Mouse (Mus musculus) left cerebral cortex, adult 8-10 months (tissue): ENCODE data around the gene Adsl. TPM values are rescaled to one million over a fixed set of nuclear protein-coding genes. Genes with fewer than 3 reads are reported as not detected.
A peak's percentile ranks its signal among the peaks of the same experiment; 100 is the strongest.
"Not testable (repeated sequence)": the region's sequence is repeated elsewhere in the genome, so short reads cannot be mapped to it uniquely, and the experiment has no call there.

Source experiments
- DNase-seq, 2 experiments: peaks; one replicate each; pipeline ENCODE4 v3.0.0; 2022; ENCODE audit warnings: low spot score in 2 of 2
- total RNA-seq, 4 experiments: library from RNA; stranded (reverse); gene quantifications; 2 replicates each; pipeline ENCODE4 v1.2.4; 2022

Gene Adsl
- 10 to 100 TPM; 27.5 to 42.6 (median 32.7) TPM for total RNA-seq

DNA sequence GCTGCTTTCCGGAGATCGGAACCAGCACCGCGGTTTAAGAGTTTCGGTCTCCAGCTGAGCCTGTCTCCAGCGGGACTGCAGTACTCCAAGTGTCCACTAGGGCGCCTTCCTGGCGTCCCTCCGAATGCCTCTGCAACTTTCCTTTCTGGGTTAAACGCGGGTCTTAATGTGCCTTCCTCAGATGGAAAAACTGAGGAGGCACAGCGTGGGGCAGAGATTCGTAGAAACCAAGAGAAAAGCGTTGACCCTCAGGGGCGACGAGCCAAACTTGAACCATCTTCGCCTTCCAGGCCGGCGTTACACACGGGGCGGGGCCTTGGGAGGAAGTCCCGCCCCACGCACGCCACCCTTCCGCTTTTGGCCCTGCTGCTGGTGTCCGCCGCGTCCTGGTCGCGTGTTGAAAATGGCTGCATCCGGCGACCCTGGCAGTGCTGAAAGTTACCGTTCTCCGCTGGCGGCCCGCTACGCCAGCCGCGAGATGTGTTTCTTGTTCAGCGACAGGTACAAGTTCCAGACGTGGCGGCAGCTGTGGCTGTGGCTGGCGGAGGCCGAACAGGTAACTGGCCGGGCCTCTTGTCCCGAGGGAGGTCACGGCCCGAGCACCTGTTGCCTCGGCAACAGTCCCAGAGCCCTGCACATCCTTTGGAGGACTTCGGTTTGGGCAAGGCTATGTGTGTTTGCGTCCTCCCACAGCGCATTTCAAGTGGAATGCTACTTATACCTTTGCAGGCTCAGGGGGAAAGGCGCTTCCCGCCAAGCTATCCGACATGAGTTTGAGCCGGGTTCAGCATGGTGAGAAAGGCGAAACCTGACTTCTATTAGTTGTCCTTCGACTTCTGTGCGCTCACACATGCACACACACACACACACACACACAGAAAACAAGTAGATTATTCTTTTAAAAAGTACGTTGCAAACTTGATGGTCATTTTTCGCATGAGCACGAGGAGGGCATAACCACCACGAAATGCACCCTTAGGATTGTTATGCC, at the start of gene Adsl:
Adsl (plus strand) TSS at position 346 of the 991 bp plus-strand sequence.
- peak; percentile 76 to 85 for DNase-seq

DNA sequence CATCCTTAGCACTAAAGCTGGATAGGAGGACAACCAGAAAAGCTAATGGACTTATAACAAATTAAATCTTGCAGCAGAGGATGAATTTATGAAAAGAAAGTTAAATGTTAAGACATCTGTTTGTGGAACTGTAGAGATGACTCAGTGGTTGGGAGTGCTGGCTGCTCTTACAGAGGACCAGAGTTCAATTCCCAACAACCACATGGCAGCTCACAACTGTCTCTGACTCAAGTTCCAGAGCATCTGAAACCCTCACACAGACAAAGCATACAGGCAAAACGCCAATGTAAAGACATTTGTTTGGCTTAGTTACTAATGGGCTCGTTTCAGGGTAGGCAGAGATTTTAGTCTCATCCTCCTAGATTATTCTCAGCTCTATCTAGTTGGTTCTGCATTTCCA, 48.5 kb upstream of the Adsl start:
- no peak for DNase-seq

DNA sequence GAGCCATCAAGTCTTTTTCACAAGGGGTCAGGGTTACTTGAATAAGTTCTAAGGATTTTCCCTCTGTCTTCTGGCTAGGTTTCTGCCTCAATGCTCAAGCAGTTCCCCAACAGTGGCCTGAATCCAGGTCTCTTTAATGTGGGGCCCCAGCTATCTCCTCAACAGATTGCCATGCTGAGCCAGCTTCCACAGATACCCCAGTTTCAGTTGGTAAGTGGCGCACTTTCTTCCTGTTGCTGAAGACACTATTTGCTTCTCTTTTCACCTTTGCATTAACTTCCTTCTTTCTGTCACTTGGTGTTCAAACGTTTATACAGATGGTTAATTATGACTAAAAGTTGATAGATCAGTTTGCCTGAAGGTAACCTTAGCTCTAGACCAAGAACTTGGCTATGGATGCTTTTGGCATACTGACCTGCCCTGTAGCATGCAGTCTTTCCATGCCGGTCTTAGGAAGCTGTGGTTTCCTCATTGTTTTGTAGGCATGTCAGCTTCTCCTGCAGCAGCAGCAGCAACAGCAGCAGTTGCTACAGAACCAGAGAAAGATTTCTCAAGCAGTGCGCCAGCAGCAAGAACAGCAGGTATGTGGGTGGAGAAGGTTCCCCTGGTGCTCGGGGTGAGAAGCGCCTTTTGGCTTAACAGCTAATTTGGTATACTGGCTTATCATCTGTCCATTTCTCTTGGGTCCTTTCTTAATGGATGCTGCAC, 46.3 kb upstream of the Adsl start:
- DNase-seq = peak; percentile 25 to 33

DNA sequence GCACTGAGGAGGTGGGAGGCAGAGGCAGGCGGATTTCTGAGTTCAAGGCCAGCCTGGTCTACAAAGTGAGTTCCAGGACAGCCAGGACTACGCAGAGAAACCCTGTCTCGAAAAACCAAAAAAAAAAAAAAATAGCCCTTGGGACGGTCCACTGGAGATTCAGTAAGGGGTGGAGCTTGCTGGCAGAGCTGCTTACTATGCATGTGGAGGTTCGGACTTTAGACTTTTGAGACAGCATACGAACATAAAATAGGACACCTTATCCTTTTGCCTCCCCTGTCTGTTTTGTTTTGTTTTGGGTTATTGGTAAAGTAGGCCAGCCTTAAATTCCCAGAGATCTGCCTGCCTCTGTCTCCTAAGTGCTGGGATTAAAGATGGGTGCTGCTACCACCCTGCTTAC, 43.5 kb upstream of the Adsl start:
- not testable (repeated sequence) for DNase-seq

DNA sequence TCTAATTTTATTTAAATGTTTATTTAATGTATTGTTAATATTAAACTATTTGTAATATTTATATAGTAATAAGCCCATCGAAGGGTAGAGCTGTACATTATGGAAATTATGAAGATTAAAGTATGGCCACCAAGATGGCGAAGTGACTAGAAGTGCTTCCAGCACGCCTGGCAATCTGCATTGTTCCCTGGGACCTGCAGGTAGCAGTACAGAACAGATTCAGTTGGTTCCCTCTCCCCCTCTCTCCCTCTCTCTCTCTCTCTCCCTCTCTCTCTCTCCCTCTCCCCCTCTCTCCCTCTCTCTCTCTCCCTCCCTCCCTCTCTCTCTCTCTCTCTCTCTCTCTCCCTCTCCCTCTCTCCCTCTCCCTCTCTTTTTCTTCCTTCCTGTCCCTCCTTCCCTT, 38.1 kb upstream of the Adsl start:
- no peak for DNase-seq

DNA sequence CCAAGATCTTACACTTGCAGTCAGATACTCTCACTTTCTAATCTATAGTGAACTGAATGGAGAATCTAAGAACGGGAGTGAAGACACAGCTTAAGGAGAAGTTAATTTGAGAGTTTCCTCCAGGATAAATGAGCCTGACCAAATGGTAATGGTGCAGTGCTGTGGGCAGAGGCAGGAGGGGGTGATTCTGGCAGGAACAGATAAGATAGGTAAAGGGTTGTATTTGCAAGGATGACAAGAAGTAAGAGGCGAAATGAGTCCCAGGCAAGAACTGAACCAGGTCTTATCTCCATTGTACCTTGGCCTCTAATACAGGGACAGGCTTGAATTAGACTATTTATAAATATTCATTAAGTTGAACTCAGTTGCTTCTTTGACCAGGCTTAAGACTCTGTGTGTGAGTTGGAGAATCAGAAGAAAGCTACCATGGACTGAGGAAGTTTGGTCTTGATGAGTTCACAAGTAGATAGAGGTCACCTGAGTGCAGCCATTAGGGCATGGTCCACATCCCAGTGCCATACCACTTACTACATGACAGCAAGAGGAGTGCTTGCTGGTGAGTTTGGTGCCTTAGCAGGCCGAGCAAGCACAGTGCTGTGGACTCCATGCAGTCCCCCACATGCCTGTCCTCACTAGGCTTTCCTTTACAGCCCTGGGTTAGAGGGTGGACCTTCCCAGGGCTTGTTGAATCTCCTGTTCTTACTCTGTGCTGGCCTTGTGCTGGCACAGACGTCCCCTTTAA, 37.3 kb upstream of the Adsl start:
- DNase-seq = no peak

DNA sequence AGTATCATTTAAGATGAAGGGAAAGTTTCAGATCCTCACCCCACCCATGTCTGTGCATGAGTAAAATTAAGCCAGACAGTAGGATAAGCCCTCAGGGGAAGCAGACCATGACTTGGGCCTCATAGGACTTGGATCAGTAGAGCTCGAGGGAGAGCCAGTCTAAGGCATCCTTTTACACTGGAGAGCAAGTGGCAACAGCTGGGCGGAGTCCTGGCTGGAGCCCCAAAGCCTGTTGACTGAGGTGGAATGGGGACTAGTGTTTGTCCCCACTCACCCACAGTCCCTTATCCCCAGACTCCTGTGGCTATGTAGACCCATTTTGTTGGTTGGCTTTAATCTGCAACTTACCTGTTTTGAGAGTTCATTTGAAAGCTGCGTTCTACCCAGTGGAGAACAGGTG, 36.1 kb upstream of the Adsl start:
- DNase-seq = no peak

DNA sequence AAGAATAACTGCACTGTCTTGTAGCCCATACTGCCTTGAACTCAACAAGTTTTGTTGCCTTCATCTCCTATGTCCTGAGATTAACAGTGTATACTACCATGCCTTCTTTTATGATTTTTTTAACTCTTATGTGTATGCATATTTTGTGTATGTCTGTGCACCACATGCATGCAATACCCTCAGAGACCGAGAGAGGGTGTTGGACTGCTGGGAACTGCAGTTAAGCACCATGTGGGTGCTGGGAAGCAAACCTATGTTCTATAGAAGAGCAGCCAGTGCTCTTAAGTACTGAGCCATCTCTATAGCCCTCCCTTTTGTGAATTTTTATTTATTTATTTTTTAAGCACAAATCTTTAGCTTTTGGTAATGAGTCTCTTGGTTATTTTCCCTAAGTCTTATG, 34.5 kb upstream of the Adsl start:
- DNase-seq = no peak

DNA sequence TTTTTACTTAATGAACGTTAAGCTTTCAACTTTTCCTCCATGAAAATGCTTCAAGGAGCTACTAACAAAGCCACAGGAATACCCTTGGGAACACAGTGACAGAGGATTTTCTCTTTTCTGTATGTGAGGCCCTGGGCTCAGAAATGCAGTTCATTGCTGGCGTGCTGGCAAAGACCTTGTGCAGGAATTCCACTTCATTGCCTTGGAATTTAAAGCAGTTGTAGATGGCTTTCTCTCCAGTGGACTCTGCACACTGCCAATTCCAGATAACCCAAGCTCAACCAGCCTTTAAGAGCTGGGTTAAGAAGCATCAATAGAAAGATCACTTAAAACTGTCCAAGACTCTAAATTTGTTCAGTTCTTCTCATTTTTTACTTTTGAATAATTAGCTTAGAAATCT, 32.4 kb upstream of the Adsl start:
- no peak for DNase-seq

DNA sequence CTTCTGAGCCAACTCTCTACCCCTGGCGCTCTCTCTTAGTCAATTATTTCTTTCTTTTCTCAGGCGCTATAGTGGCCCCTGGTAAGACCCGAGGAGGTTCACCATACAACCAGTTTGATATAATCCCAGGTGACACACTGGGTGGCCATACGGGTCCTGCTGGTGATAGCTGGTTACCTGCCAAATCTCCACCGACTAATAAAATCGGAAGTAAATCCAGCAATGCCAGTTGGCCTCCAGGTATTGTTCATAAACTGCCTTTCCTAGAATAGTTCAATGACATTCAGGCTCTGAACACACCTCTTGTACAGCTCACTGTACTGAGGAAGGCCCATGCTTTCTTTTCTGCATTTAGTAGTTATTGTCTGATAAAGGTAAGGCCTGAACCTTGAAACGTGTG, 31.7 kb upstream of the Adsl start:
- DNase-seq = no peak

DNA sequence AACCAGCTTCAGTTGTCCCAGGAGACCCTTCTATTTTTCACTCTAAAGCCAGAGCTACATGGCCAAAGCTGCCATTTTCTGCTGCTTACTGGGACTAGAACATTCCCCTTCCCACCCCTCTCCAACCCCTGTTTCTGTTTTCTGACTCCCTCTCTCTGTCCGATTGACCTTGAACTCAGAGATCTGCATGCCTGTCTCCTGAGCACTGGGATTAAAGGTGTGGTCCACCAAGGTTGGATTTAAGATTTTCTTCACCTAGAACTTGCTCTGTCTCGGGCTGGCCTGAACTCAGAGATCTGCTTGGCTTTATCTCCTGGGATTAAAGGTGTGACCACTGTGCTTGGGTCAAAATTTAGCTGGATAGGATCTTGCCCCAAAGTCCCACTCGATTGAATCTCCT, 27.9 kb upstream of the Adsl start:
- DNase-seq = no peak

DNA sequence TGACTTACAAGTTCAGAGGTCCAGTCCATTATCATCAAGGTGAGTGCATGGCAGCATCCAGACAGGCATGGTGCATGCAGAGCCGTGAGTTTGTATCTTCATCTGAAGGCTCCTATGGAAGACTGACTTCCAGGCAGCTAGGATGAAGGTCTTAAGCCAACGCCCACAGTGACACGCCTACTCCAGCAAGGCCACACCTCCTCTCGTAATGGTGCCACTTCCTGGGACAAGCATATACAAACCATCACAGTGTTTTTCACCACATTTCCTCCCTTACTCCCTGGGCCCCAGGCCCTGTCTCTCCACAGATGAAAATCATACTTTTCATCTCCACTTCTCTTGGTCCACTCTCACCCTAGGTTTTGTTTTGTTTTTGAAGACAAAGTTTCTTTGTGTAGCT, 26.5 kb upstream of the Adsl start:
- DNase-seq = no peak

DNA sequence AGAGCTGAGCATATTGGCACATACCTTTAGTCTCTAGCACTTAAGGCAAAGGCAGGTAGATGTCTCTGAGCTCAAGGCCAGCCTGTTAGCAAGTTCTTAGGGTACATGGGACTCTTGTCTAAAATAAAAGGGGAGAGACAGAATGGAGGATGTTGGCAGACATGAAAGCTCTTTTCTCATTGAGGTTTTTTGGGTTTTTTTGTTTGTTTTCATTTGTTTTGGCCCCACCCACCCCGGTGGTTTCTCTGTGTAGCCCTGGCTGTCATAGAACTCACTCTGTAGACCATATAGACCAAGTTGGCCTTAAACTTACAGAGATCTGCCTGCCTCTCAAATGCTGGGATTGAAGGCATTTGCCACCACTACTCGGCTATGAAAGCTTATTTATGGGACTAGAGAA, 24.1 kb upstream of the Adsl start:
- no peak for DNase-seq

DNA sequence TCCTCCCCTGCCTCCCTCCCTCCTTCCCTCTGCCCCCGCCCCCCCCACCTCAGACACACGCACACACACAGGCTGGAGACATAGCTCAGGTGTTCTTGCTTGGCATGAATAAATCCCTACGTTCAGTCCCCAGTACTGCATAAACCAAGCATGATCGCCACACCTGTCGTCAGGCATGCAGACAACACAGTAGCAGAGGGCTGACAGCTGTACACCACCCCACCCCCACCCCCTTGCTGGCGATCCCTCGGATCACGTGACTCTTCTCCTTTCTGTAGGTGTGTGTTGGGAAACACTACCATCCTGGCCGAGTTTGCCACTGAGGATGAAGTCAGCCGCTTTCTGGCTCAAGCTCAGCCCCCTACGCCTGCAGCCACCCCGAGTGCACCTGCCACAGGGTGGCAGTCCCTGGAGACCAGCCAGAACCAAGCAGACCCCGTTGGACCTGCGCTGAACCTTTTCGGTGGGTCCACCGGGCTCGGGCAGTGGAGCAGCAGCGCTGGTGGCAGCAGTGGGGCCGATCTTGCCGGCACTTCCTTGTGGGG, 19.4 kb upstream of the Adsl start:
- no peak for DNase-seq

DNA sequence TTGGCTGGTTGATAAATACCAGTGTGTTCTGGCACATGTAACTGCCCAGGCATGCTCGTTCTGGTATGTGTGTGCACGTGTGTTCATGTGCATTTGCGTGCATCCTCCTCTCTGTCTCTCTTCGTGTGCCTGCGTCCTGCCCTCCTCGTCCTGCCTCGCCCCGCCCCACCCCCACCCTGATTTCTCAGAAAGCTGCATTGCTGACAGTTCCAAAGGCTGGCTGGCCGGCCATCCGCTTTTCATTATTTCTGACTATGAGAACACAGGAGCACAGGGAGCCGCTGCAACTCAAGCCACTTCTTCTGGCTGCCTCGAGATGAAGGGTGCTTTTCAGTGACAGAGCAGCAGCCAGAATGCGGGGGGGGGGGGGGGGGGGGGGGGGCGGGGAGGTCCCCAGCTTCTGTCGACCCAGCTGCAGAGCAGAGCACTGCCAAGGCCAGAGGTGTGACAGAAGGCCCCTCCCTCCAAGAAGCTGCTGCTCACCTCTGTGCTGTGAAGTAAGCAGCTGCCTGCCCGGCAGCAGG, 18.2 kb upstream of the Adsl start:
- DNase-seq = no peak

DNA sequence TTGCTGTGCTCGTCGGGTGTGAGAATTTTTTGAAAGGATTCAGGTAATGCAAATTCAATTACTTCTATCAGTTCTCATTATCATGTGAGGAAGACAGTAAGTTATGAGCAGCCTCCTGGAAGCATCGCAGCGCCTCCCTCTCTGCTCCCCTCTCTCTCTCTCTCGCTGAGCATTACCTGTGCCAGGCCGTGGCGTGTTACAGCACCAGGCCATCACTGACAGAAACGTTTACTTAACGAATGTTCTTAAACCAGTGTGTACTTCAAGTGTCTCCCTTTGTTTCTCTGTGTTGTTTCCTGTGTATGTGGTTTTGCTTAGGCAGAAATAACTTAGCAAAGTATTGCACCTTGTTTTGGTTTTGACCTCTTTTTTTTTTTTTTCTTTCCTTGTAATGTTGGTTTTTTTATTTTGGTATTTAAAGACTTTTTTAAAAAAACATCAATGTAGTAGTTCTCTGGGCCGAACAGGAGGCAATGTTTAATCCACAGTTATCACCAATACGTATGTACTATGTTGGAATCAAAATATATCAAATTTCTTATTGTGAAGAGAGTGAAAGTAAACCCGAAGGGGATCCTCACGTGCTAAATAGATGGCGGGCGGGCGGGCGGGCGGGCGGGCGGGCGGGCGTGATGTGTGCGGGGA, 17.5 kb upstream of the Adsl start:
- not testable (repeated sequence) for DNase-seq

DNA sequence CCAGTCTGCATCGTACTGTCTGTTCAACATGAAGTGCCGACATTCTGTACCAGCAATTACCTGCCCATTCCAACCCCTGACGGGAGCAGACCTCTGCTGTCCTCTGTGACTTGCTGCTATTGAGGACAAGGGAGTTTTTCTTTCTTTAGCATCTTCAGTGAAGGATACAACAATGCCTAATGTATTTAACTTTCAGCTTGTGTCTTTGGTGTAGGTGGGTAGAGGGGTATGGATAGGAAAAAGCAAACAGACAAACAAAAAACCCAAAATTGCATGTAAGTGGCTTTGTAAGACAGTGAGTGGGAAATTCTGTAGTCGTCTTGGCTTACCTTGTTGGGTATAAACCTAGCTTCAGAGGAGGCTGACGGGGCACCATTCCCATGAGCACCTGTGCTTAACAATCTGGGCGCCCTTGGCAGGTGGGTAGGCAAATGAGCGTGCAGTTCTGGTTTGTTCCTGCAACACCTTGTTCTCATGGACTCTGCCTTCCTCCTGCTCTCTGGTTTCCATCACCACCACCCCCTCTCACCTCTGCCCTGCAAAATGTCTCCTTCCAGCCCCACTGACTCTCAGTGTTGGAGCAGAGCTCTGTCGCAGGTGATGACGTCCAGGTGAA, 16.8 kb upstream of the Adsl start:
- no peak for DNase-seq

DNA sequence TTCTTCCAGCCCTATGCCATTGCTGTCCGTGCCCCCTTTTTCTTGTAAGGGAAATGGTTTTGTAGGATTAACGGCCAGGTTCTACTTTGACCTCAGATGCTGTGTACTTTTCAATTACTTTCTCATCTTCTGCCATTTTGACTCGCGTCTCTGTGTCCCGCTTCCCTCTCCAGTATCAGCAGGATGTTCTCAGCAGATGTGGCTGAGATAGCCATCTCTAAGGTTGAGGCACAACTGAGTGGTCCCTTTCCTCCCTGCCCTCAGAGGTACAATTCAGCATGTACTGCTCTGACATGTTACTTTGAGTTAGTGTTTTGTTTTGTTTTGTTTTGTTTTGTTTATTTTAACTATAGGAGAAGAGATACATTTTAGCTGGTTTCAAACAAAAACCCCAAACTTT, 13.4 kb upstream of the Adsl start:
- no peak for DNase-seq

DNA sequence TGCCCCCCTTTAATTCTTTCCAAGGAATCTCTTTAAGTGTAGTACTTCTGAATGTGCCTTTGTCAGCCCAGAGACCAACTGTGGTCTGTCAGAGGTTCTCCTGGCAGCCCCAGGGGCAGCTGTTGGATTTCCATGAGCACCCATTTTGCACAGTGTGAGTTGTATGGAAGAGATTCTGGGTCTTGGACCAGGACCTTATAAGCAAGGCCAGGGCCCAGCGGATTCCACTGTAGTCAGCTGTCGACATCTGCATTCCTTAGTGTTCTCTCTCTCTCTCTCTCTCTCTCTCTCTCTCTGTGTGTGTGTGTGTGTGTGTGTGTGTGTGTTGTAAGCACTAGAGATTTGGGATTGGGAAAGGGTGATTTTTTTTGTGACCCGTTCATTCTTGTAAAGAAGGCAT, 11.6 kb upstream of the Adsl start:
- no peak for DNase-seq

DNA sequence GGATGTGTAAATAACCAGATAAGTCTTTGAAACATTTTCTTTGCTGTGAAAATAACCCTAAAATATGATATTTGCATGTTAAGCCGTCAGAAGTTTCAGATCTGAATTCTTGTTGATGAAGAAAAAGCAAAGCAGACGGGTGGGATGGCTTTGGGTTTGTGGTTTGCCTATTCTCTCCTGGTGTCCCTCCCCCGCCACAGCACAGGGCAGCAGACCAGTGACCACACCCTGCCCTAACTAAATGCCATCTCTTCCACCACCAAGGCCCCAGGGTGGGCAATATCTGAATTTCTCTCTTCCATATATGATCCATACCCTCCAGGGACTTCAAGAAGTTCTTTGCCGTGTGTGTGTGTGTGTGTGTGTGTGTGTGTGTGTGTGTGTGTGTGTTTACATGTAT, 9.7 kb upstream of the Adsl start:
- no peak for DNase-seq
